Mouse (Mus musculus) 3134 (cell line): ENCODE measurements around the gene Nol4l.

ENCODE experiments used
- DNase-seq: peaks from one replicate; pipeline ENCODE4 v3.0.0-alpha.2; 2011; ENCODE audit warnings: low spot score; ENCODE audit not compliant: insufficient read length; ENCODE audit errors: extremely low read depth

Nol4l gene

DNA sequence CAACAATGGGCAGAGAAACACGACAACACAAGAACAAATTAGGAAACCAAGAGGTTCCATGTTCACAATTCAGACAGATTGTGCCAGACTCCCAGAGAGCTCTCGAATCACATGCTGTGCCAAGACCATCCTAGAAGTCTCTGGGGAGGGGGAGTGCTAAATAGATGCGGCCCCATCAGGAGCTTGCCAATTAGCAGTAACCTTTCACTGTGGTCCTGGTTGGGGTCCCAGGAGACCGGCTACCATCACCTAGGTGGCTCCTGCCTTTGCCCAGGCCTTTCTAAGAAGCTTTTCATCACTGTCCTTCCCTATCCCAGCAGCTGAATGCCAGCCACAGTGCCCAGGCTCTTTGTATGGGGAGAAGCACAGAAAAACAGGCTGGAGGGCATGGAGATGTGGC lies 45.7 kb downstream of the Nol4l start:
- DNase-seq: no peak

DNA sequence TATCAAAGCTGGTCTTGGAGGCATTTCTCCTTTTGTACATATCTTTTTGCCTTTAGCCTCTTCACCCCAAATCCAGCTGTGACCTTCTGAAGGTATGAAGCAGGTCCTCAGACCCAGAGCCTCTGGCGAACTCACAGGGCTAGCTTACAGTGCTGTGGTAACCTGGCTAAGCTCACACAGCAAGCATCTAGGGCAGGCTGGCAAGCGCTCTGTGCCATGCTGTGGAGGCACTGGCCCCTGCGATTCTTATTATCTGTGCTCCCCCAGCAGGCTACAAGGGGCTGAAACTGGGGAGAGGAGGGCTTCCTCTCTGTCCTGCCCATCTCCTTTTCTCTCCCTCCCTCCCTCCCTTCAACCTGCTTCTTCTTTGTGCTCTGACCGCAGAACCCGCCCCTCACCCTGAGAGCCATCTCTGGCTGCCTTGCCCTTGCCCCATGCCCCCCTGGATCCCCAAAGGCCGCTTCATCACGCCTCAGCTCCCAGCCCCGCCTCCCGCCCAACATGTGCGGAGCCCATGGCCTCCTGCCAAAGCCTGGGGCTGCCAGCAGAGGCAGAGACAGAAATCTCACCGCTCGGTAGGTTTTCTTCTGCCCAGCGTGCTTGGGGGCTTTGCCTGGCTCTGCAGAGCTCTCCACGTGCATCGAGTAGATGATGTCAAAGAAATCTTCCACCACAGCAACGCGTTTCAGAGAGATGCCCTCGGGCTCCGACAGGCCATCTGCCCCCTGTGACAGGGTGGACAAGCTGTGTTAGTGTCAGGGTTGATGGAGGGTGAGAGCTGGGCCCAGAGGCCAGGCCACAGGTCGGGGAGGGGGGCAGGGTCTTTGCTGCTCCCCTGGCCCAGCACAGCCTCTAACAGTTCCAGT lies 46.4 kb downstream of the Nol4l start:
- no peak for DNase-seq

DNA sequence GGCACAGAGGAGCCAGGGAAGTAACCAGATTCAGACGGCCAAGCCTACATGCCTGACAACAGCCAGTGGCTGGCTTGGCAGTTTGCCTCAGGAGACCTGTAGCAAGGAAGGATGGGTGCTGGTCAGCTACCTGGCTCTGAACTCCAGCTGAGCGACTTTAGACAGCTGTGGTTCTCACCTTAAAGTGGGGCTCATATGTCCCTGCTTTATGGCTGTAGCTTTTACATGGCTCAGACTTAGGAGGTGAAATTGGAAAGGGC lies 48.0 kb downstream of the Nol4l start:
- no peak for DNase-seq

DNA sequence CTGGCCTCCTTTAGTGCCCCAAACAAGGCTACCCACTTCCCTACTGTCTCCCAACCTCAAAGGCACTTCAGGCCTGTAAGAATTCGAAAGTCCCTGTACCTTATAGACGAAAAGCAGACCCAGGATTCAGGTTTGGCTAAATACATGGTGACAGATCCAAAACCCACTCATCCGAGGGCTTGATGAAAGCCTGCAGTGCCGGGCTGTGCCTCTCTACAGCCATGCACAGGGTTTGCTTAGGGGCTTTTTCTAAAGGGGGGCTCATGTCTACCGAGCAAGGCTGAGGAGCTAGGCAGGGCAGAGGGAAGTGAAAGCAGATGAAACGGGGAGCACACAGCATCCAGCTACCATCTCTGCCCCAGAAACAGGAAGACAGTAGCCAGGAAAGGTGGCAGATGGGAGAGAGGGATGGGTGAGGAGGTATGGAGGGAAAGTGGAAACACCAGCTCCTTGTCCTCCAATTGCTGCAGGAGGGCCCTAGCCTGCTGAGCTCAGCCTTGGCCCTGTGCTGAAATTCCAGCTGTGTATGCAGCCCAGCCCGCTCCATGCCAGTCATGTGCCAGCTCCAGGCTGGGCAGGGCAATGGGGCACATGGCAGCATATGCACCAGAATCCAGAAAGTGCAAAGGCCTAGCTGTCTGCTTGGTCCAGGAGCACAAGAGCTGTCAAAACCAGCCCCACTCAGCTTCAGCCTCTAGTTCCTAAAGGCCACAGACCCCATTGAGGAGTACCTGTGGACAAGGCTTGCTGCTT lies 48.5 kb downstream of the Nol4l start:
- no peak for DNase-seq

DNA sequence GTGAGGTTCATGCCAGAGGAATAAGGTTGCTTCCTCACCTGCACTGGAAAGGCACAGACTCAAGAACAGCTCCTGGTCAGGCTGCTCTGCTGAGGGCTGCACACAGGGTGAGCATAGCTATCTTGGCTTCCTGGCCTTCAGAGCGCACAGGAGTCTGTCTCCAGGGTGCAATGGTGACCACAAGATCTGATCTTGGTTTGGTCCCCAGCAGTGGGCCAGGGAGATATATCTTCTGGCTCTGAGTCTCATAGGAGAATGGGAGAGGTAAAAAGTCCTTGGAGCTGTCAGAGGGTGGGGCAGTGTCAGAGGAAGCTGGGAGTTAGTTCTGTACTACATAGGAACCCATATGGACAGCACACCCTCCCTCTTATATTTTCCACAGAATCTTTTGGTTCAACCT lies 50.3 kb downstream of the Nol4l start:
- DNase-seq: no peak

DNA sequence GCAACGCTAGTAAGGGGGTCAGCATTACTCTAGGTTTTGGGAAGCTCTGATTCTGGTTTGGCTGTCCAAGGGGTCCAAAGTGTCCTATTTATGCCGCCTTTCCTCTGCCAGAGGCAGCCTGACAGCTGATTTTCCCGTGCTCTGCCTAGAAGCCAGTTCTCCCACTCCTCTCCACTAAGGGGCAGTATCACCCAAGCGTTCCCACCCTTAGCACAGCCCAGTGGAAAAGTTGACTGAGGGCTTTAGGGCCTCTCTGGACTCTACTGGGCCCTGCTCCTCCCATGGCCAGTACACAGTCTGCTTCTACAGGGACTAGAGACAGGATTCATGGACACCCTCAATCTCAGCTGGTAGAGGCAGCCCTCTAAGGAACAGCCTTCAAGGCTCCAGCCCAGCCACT lies 51.2 kb downstream of the Nol4l start:
- no peak for DNase-seq

DNA sequence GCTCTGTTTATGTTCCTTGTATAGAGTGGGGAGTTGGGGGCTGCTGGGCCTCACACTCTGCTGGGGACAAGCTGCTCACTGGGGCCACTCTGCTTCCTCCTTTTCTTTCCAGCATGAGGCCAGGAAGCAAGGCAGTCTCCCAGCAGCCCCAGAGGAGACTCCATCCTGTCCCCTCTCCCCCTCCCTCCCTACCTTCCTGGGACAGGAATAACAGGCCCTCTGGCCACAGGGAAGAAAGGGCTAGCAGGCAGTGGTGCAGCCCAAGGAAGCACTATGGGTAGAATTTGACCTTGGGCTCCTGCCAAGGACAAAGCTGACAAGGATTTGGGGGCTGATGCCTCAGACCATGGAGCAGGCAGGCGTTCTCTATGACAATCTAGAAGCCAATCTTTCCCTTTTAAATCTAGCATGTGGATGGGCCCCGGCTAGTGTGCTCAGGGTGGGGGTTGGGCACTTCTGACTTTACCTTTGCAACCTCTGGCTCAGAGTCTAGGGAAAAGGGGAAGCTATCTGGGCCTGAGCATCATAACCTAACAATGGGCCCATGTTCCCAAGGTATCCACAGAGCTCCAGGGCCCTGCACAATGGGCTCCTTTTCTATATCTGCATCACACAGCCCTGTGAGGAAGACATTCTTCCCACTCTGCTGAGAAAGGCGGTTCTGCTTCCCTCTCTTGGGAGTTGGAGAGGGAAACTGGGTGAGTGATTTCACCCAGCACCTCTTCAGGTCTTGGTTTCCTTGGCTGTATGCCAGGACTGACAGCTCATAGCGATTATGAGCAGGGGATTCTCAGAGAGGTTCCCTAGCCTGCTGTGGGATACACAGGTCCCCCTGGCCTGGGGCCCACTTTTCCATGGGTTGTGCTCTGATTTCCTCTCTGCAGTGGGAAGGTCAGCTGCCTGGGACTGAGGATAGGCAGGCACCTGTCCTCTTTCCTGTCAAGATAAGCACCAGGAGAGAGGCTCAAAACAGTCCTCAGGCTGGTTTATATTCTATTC lies 54.4 kb downstream of the Nol4l start:
- DNase-seq: no peak

DNA sequence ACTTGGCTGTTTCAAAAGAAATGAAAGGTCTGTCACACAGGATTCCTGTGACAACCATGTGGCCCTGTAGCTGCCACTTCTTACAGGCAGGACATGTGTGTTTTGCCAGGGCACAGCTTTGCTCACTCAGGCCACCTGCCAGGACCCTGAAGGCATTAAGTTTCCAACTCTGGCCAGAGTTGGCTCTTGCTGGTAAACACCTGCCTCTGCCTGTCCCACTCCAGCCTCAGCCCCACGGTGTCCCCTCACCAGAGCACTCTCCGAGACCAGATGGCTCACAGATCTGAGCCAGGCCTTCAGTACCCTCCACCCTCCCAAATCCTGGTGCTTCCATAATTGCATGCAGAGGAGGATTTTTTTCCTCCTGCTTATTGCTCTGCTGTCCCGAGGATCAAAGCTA lies 58.8 kb downstream of the Nol4l start:
- DNase-seq: no peak

DNA sequence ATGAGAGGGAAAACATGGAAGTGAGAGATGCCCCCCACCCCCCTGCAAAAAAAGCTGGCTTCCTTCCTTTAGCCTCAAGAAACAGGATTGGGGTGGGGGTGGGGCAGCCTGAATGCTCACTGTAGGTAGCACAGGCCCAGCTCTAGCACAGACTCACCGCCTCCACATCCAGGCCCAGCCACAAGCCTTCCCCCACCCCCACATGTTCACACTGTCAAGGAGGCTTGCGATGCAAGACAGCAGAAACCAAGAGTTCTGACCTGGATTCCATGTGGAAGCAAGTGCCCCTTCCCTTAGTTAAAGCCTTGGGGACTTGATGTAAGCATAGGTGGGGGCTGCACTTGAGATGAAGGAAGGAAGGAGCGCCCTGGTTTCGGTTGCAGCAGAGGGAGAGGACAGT lies 60.0 kb downstream of the Nol4l start:
- DNase-seq: no peak

DNA sequence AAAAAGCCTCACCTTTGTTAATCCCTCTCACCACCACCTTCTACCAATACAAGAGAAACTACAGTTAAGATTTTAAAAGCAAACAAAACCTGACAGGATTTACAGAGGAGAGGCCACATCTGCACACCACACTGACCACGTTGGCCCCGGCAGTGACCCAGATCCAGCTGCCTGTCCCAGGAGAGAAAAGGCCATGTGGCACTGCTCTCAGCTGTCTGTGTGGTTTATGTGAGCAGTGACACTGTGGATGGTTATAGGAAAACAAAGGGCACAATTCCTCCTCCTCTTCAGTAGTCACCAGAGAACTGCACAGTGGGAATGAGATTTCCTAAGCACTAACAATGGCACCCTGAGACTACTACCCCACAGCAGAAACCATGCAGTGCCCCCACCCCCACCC lies 60.5 kb downstream of the Nol4l start:
- no peak for DNase-seq

DNA sequence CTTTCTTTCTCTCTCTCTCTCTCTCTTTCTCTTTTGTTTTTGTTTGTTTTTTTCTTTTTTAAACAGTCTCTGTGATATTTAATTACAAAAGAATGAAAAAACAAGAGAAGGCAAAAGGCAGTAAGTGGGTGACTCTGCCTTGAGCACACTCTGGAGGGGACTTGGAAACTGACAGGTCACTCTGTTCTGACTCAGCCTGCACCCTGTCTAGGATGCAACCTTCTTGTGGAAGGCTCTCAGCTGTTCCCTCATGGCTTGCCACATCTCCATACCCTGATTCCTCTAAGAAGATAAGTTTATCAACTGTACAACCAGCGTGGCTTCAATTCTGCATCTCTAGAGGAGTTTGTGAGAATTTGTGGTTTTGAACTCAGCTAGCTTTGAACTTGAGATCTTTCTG lies 62.4 kb downstream of the Nol4l start:
- DNase-seq: no peak

DNA sequence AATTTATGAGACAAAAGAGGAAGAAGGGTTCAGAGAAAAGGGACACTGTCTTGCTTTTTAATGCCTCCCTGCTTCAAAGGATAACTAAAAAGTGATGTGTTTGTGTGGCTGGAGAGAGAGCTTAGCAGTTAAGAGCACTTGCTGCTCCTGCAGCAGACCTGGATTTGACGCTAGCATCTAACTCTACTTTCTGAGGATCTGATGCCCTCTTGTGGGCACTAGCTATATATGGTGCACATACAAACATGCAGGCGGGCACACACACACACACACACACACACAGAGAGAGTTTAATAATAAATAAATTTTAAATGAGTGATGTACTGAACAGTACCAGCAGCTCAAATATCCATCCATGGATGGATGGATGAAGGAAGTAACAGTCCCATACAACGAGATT lies 66.5 kb downstream of the Nol4l start:
- no peak for DNase-seq

DNA sequence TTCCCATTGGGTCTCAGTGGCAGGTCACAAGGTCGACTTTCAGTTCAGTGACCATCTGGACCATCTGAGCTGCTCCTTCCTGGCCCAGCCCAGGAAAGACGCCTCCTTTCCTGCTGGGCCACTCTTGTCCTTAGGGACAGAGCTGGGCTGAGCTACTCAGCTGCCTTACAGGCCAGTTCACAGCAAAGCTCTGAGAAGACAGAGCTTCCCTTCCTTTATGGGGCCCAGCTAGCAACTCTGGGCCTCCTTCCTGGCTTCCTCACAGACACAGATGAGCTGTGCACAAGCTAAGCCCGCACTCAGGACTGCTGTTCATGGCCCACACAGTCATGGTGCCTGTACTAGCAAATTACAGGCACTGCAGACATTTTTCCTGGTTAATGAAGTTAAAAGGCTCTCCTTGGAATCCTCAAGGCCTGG lies 71.7 kb downstream of the Nol4l start:
- no peak for DNase-seq

DNA sequence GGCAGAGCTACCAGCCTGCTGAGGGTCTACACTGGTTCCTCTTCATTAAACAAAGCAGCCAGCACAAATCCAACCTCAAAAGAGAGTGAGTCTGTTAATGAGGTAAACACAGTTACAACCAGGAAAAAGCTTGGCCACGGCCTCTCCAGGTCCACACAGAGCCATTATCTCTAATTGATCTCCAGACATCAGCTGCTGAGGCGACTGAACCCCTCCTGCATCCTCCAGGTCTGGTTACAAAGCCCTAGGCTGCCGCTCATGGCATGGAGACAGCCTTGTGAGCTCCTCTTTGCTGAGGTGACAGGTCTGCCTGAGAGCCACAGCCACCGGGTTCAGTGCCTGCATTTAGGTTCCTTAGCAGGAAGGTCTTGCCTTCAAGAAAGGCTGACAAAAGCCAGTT lies 72.3 kb downstream of the Nol4l start:
- no peak for DNase-seq

DNA sequence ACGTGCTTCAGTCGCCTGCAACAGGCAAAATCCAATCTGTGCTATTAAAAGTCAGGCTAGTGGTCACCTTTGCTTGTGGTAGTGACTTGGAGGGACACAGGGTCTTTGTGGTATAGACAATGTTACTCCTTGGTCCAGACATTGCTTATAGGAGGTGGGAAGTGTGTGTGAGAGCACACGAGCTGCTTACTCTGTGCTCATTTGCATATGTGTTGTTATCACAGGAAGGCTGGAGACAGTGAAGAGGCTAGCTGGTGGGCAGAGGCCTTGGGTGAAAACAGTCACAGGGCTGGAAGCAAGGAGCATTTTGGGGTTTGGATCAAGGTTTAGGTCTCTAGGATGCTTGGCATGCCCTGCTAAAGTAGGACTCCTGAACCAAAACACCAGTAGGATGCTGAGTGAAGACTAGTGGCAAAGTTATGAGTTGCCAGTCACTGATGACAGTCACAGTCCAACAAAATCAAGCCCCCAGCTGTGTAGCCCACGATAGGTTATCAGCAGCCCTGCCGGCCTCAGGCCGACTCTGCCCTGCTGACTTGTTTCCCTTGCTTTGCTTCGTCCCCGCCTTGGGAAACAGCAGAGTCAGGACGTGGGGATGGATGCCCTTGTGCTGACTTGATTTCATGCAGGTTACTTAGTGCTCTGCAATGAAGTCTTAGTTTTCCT lies 74.8 kb downstream of the Nol4l start:
- no peak for DNase-seq

DNA sequence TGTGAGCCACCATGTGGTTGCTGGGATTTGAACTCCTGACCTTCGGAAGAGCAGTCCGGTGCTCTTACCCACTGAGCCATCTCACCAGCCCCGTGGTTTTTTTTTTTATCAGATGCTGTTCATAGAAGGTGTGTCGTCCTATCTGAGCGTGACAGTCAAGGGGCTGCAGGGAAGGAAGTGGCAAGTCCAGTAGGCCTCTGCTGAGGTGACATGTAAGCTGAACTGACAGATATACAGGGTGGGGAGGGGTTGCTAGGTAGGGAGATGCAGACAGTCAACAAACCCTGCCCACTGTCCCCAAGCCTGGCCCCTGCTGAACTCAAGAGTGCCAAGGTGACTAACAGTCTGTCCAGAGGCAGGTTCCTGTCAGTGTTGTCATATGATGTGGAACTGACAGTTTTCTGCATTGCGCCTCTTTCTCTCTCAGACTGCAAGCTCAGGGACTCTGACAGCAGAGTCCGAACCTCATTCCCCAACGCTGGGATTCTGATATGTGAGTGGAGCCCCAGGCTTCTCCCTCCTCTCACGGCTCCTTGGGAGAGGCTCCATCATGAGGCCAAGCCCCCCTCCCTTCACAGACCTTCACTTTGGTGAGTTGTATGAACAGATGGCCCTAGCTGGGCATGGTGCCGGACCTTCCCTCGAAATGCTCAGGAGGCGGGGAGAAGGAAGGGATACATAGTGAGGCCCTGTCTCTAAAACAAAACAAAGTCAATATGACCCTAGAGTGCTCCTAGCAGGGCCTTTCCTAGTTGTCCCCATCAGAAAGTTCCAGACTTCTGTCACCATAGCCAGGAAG lies 75.6 kb downstream of the Nol4l start:
- DNase-seq: no peak

DNA sequence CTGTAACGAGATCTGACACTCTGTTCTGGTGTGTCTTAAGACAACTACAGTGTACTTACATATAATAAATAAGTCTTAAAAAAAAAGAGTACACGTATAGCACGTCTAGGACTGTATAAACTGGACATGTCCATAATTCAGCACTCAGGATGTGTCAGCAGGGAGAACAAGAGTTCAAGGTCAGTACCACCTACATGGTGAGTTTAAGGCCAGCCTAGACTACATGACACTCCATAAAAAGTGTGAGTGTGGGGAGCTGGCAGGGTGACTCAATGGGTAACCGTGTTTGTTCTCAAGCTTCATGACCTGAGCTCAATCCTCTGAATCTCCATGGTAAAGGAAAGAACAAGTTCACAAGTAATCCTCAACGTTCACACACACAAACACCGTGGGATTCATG lies 81.3 kb downstream of the Nol4l start:
- no peak for DNase-seq

DNA sequence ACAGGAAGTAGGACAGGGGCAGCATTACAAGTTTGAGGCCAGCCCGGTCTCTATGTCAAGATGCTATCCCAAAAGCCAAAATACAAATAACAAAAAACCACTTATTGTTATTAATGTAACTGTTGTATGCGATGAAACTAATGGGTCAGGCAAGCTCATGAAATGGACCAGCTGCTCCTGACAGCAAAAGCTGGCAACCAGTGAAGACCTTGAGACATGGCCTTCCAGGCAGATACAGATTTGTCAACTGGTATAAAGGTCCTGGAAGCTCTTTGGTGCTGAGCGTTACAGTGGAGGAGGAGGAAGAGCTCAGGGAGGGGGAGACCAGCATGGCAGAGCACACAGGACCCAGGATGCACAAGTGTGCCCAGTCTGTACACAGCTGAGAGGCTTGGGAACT lies 82.1 kb downstream of the Nol4l start:
- DNase-seq: no peak

DNA sequence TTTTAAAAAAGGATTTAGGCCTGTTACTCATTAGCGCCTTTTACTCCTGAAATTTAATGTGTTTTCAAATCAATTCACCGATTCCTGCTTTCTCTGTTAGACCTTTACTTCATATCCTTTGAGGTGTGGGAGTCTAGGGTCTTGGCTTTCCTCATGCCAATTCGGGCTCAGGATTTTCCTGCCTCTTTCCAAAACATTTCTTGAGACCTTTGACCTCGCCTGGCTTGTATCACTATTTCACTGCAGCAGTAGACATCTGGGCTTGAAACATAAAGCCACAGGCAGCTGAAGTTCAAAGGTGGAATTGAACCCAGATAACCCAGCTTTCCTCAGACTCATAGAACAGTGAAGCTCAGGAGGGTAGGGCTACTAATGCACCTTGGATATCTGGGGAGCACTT lies 83.3 kb downstream of the Nol4l start:
- no peak for DNase-seq

DNA sequence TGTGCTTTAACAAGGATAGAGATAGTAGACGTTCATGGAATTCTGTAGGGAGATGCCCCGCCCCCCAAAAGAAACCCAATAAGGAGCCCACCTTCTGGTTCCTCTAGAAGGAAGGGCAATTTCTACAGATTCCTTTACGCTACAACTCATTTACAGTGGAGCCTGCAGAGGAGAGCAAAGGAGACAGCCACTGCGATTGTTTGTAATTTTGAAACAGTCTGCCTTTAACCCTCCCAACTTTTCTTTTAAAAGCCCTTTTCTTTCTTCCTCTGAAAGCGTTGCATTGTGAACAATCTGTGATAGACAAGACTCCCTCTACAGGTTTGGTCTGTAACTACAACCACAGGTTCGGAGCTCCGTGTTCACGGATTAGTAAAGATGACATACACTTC lies 83.8 kb downstream of the Nol4l start:
- no peak for DNase-seq
